Mouse (Mus musculus) hindbrain, embryonic 16.5 days (tissue): ENCODE results near the gene Cog2. TPM values are rescaled to one million over a fixed set of nuclear protein-coding genes. Genes with fewer than 3 reads are reported as not detected.
A peak's percentile ranks its signal among the peaks of the same experiment; 100 is the strongest.

ENCODE experiments used
- ATAC-seq: fragments of 200-750 bp; cut with Nextera tagmentation; 2 replicates; pipeline ENCODE4 v1.8.0; 2017; ENCODE audit warnings: moderate TSS enrichment, moderate library complexity
- H3K27ac ChIP-seq: fragments of 300-500 bp; sonication (generic); 2 replicates; pipeline ENCODE4 v1.5.1; 2014; ENCODE audit warnings: low read depth, mild to moderate bottlenecking, control low read depth, low read length, moderate library complexity
- H3K27me3 ChIP-seq: fragments of 300-500 bp; sonication (generic); replicated peaks from 2 replicates; pipeline ENCODE4 v1.6.1; 2014; ENCODE audit warnings: low read length; ENCODE audit not compliant: control insufficient read depth, insufficient read depth
- H3K36me3 ChIP-seq: fragments of 300-500 bp; sonication (generic); 2 replicates; pipeline ENCODE4 v1.6.1; 2014; ENCODE audit warnings: mild to moderate bottlenecking, low read length, moderate library complexity, mixed read lengths; ENCODE audit not compliant: control insufficient read depth, insufficient read depth
- H3K4me1 ChIP-seq: fragments of 300-500 bp; sonication (generic); 2 replicates; pipeline ENCODE4 v1.6.1; 2014; ENCODE audit warnings: low read depth, low read length; ENCODE audit not compliant: control insufficient read depth, insufficient read depth
- H3K4me2 ChIP-seq: fragments of 300-500 bp; sonication (generic); 2 replicates; pipeline ENCODE4 v1.6.1; 2014; ENCODE audit warnings: mild to moderate bottlenecking, low read length, control low read depth, moderate library complexity
- H3K4me3 ChIP-seq: fragments of 300-500 bp; sonication (generic); 2 replicates; pipeline ENCODE4 v1.5.1; 2014; ENCODE audit warnings: mild to moderate bottlenecking, low read length, control low read depth, moderate library complexity
- H3K9ac ChIP-seq: fragments of 300-500 bp; sonication (generic); 2 replicates; pipeline ENCODE4 v1.6.1; 2014; ENCODE audit warnings: low read depth, mild to moderate bottlenecking, control low read depth, low read length, moderate library complexity
- H3K9me3 ChIP-seq: fragments of 300-500 bp; sonication (generic); 2 replicates; pipeline ENCODE4 v1.6.1; 2014; ENCODE audit warnings: mild to moderate bottlenecking, low read length, moderate library complexity; ENCODE audit not compliant: control insufficient read depth
- WGBS: fragments of 180-500 bp; shearing (Covaris S2); extraction: QIAGEN DNeasy Blood & Tissue Kit; methylation state at CpG from one replicate; pipeline ENCODE4 v1.1.7; 2014; 5-methylcytosine and 5-hydroxymethylcytosine counted together
- polyA plus RNA-seq: library from polyadenylated mRNA; unstranded; fragments of >200 nt; fragmentation: Nextera tagmentation; extraction: Ambion mirVana; gene quantifications from 2 replicates; pipeline ENCODE4 v1.2.1, GENCODE M21; 2015

Cog2 gene
- polyA plus RNA-seq, 1 experiment from 2014 or later: 30.3 TPM

DNA sequence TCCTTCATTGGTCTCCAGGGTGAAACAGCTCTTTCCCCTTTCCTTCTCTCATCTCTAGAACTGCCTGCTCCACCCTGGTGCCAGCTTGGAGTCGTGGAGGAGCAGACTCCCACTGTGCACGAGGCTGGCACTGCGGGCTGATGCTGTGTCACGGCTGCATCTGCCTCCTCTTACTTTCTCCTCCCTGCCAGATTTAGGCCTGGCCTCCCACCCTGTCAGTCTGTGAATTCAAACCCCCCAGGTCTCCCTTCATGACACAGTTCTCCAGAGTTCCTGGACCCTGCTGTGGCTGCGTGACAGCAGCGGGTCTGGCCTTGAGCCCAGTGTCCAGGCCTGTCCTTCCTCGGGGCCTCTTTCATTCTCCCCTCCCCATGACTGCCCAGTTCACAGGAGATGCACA, 10.0 kb downstream of the Cog2 start:
- Histone ChIP-seq H3K4me1 (no peaks in the 10 kb centered on the region), H3K9me3 (no peaks in the 10 kb centered on the region), H3K27me3 (no peaks in the 10 kb centered on the region), H3K9ac (no peak overlapping the region), H3K36me3 (peaks cover 40% of the 10 kb centered on the region), H3K4me2 (no peak overlapping the region), H3K4me3 (no peak overlapping the region), H3K27ac (0 out of 2 replicates have a peak overlapping the region, but pooled peaks have one; percentile 13)
- WGBS: 81% methylated on average over 7 of the region's 7 CpGs
- no peak; the same call in 1 of the 2 replicates for ATAC-seq

- 82% methylated on average over 4 of the region's 4 CpGs for whole genome bisulfite sequencing
- Histone ChIP-seq H3K4me2 (no peak overlapping the region), H3K27ac (0 out of 2 replicates have a peak overlapping the region, but pooled peaks have one; percentile 13)
These were observed 10.4 kb downstream of the Cog2 start for GRCm38 (mm10) chr8:124530996-124531395.

GRCm38 (mm10) chr8:124532626-124533025, 12.1 kb downstream of the Cog2 start:
- no peak overlapping the region for H3K9ac ChIP-seq
- ATAC-seq: no peak
- H3K4me1 ChIP-seq: no peaks in the 10 kb centered on the region
- 96% methylated on average over 3 of the region's 3 CpGs for WGBS
- H3K27me3 ChIP-seq: no peaks in the 10 kb centered on the region
- no peaks in the 10 kb centered on the region for H3K9me3 ChIP-seq
- H3K36me3 ChIP-seq: peaks cover 36% of the 10 kb centered on the region
- H3K27ac ChIP-seq: no peak overlapping the region
- no peak overlapping the region for H3K4me2 ChIP-seq
- H3K4me3 ChIP-seq: no peak overlapping the region

More at GRCm38 (mm10) chr8:124530996-124531395, 10.4 kb downstream of the Cog2 start:
- H3K36me3 ChIP-seq: peaks cover 42% of the 10 kb centered on the region
- H3K9me3 ChIP-seq: no peaks in the 10 kb centered on the region
- ATAC-seq: no peak
- H3K4me1 ChIP-seq: no peaks in the 10 kb centered on the region
- H3K4me3 ChIP-seq: no peak overlapping the region
- H3K27me3 ChIP-seq: no peaks in the 10 kb centered on the region
- H3K9ac ChIP-seq: no peak overlapping the region

DNA sequence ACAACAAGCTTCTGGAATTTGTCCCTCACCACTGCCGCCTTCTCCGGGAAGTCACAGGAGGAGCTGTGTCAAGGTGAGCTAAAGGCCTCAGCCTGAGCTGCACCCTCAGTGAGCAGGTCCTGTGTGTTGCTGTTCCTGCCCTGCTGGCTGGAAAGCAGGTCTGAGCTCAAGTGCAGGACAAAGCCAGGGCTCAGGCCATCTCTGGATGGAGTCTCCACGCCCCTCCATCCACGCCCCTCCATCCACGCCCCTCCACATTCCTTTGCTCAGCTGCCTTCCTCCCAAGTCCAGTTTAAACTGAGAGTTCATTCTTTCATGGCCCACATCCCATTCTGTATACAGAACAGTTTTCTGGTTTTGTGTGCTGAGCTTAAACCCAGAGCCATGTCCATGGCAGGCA, 14.9 kb downstream of the Cog2 start:
- Histone ChIP-seq H3K36me3 (peaks cover 39% of the 10 kb centered on the region), H3K4me2 (no peak overlapping the region), H3K27me3 (no peaks in the 10 kb centered on the region), H3K27ac (no peak overlapping the region), H3K4me3 (no peak overlapping the region), H3K9me3 (no peaks in the 10 kb centered on the region), H3K4me1 (no peaks in the 10 kb centered on the region), H3K9ac (no peak overlapping the region)
- ATAC-seq: no peak
- WGBS: 95% methylated on average over 5 of the region's 5 CpGs

DNA sequence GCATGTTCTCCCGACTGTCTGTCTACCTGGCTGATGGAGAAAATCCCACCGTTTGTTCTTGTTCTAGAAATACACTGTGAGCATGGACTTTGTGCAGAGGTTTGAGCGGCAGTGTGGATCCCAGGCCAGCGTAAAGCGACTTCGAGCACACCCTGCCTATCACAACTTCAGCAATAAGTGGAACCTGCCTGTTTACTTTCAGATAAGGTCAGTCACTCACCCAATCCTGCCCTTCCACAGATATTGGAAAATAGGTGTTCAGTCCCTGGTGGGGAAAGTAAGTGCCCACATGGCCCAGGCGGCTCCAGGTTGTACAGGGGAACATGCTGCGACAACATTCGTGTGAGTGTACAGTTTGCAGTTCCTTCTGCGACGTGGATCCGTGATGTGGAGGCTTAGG, 20.3 kb downstream of the Cog2 start:
- Histone ChIP-seq H3K36me3 (peaks cover 50% of the 10 kb centered on the region), H3K27me3 (no peaks in the 10 kb centered on the region), H3K4me1 (no peaks in the 10 kb centered on the region), H3K27ac (no peak overlapping the region), H3K4me2 (no peak overlapping the region), H3K9ac (no peak overlapping the region), H3K4me3 (no peak overlapping the region), H3K9me3 (no peaks in the 10 kb centered on the region)
- 97% methylated on average over 12 of the region's 12 CpGs for WGBS
- no peak for ATAC-seq

GRCm38 (mm10) chr8:124542001-124542400, 21.4 kb downstream of the Cog2 start:
- H3K4me3 ChIP-seq: no peak overlapping the region
- ATAC-seq: no peak
- H3K9ac ChIP-seq: no peak overlapping the region
- 95% methylated on average over 4 of the region's 4 CpGs for WGBS
- H3K27me3 ChIP-seq: no peaks in the 10 kb centered on the region
- H3K36me3 ChIP-seq: peaks cover 54% of the 10 kb centered on the region
- H3K4me1 ChIP-seq: no peaks in the 10 kb centered on the region
- H3K27ac ChIP-seq: no peak overlapping the region
- H3K4me2 ChIP-seq: no peak overlapping the region
- no peaks in the 10 kb centered on the region for H3K9me3 ChIP-seq

GRCm38 (mm10) chr8:124543272-124543671, 22.7 kb downstream of the Cog2 start:
- H3K4me3 ChIP-seq: no peak overlapping the region
- peaks cover 46% of the 10 kb centered on the region for H3K36me3 ChIP-seq
- H3K4me1 ChIP-seq: no peaks in the 10 kb centered on the region
- no peak for ATAC-seq
- WGBS: 93% methylated on average over 5 of the region's 5 CpGs
- H3K27me3 ChIP-seq: no peaks in the 10 kb centered on the region
- no peak overlapping the region for H3K27ac ChIP-seq
- no peak overlapping the region for H3K9ac ChIP-seq
- H3K9me3 ChIP-seq: no peaks in the 10 kb centered on the region
- no peak overlapping the region for H3K4me2 ChIP-seq

DNA sequence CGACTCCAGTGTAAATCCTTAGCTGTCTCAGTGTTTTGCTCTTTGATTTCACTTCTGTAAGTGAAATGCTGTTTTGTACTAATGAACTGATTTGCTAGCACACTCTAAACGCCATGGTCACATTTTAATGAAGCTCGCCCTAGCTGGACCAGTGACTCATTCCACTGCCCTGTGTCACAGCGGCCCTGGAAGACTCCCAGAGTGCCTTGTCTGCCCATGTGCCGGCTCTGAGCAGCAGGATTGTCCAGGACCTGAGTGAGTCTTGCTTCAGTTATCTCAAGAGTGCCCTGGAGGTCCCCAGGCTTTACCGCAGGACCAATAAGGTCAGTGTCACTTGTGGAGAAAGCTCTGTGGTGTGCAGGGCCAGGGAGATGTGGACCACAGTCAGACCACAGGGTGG, 25.8 kb downstream of the Cog2 start:
- Histone ChIP-seq H3K4me1 (no peaks in the 10 kb centered on the region), H3K36me3 (peaks cover 50% of the 10 kb centered on the region), H3K4me2 (no peak overlapping the region), H3K27me3 (no peaks in the 10 kb centered on the region), H3K4me3 (no peak overlapping the region), H3K27ac (no peak overlapping the region), H3K9ac (no peak overlapping the region), H3K9me3 (no peaks in the 10 kb centered on the region)
- 90% methylated on average over 6 of the region's 6 CpGs for WGBS
- ATAC-seq: no peak

DNA sequence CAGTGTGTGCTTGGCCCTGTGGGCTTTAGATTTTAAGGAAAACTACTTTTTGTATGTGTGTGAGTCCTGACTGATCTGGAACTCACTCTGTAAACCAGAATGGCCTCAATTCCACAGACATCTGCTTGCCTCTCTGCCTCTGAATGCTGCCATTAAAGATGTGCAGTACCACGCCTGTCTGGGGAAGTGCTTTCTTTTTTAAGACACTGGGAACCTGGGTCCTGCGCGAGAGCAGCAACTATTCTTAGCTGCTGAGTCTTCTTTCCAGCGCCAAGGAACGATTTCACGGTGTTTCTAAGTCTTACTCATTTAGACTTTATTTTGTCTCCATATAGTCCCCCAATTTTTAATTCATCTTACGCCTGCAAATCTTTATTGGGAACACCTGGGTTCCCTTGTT, 26.2 kb downstream of the Cog2 start:
- H3K4me1 ChIP-seq: no peaks in the 10 kb centered on the region
- no peaks in the 10 kb centered on the region for H3K9me3 ChIP-seq
- WGBS: 80% methylated on average over 7 of the region's 7 CpGs
- ATAC-seq: no peak
- H3K9ac ChIP-seq: no peak overlapping the region
- H3K27ac ChIP-seq: no peak overlapping the region
- H3K36me3 ChIP-seq: peaks cover 49% of the 10 kb centered on the region
- H3K27me3 ChIP-seq: no peaks in the 10 kb centered on the region
- H3K4me3 ChIP-seq: no peak overlapping the region
- H3K4me2 ChIP-seq: no peak overlapping the region

DNA sequence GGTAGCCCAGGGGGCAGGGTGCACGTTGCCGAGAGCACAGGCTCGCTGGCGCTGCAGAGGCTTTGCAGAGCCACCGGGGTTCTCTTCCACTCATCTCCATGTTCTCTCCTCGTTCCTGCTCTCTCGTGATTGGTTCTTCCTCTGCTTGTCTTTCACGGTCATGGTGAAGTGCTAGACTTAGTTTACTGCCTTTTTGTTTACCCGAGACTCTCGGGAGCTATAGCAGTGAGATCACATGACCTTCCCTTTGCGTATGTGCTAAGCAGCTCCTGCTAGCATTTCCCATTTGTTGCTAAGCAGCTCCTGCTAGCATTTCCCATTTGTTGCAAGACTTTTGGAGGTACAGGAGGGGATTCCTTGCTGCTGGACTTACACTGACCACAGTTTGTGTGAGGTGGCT, 26.7 kb downstream of the Cog2 start:
- Histone ChIP-seq H3K9me3 (no peaks in the 10 kb centered on the region), H3K36me3 (peaks cover 51% of the 10 kb centered on the region), H3K4me2 (no peak overlapping the region), H3K9ac (no peak overlapping the region), H3K4me3 (no peak overlapping the region), H3K27me3 (no peaks in the 10 kb centered on the region), H3K4me1 (no peaks in the 10 kb centered on the region), H3K27ac (no peak overlapping the region)
- 53% methylated on average over 11 of the region's 11 CpGs for WGBS
- ATAC-seq: no peak
